Mouse (Mus musculus) limb, embryonic 12.5 days (tissue): Measurements from ENCODE around the gene Asf1a. TPM values are rescaled to one million over a fixed set of nuclear protein-coding genes. Genes with fewer than 3 reads are reported as not detected.
A peak's percentile ranks its signal among the peaks of the same experiment; 100 is the strongest.

Experiments
- ATAC-seq: fragments of 200-750 bp; cut with Nextera tagmentation; 2 replicates; pipeline ENCODE4 v1.8.0; 2017; ENCODE audit warnings: low read depth, moderate TSS enrichment; ENCODE audit not compliant: insufficient number of reproducible peaks, insufficient read depth, low FRiP score, low TSS enrichment
- H3K27ac ChIP-seq: fragments of 300-500 bp; sonication (generic); 2 replicates; pipeline ENCODE4 v1.5.1; 2016; ENCODE audit warnings: mild to moderate bottlenecking, moderate library complexity
- H3K27me3 ChIP-seq: fragments of 300-500 bp; sonication (generic); 2 replicates; pipeline ENCODE4 v1.6.1; 2016; ENCODE audit warnings: mild to moderate bottlenecking, moderate library complexity
- H3K36me3 ChIP-seq: fragments of 300-500 bp; sonication (generic); 2 replicates; pipeline ENCODE4 v1.6.1; 2016; ENCODE audit warnings: mild to moderate bottlenecking, moderate library complexity
- H3K4me1 ChIP-seq: fragments of 300-500 bp; sonication (generic); replicated peaks from 2 replicates; pipeline ENCODE4 v1.6.1; 2016
- H3K4me2 ChIP-seq: fragments of 300-500 bp; sonication (generic); 2 replicates; pipeline ENCODE4 v1.6.1; 2016; ENCODE audit warnings: mild to moderate bottlenecking, moderate library complexity
- H3K4me3 ChIP-seq: fragments of 300-500 bp; sonication (generic); replicated peaks from 2 replicates; pipeline ENCODE4 v1.5.1; 2016; ENCODE audit warnings: mild to moderate bottlenecking
- H3K9ac ChIP-seq: fragments of 300-500 bp; sonication (generic); replicated peaks from 2 replicates; pipeline ENCODE4 v1.6.1; 2016; ENCODE audit warnings: mild to moderate bottlenecking, moderate library complexity
- H3K9me3 ChIP-seq: fragments of 300-500 bp; sonication (generic); 2 replicates; pipeline ENCODE4 v1.6.1; 2016; ENCODE audit warnings: mild to moderate bottlenecking, moderate library complexity
- WGBS: fragments of 180-500 bp; shearing (Covaris S2); methylation state at CpG from one replicate; pipeline ENCODE4 v1.1.7; 2016; 5-methylcytosine and 5-hydroxymethylcytosine counted together
- polyA plus RNA-seq: library from polyadenylated mRNA; unstranded; fragments of >200 nt; fragmentation: Nextera tagmentation; extraction: Ambion mirVana; gene quantifications from 2 replicates; pipeline ENCODE4 v1.2.1, GENCODE M21; 2016

Asf1a gene
- 170 and 172 TPM in 2 replicates for polyA plus RNA-seq

DNA sequence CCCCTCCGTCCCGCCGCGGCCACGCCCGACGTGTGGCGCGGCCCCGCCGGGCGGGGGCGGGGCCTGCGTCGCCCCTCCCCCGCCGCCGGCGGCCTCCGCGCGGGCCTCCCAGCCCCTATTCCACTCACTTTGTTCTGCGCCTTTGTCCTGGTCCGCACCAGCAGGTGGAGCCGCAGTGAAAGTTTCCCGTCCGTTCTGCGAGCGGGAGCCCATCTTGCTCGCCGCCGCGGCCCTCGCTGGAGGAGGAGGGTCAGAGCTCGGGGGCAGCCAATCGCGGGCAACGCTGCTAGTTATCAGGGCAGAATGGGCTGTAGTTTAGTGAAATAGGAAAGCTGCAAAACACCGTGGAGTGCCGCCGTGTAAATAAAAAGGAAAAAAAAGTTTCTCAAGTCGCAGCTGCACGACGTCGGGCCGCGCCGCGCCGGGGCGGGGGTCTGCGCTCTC lies at the start of gene Asf1a:
Asf1a (plus strand) TSS at position 81 of the 444 bp plus-strand sequence.
- Histone ChIP-seq H3K9ac (peak within 1 kb of the TSS; percentile 99), H3K4me3 (peak within 1 kb of the TSS; percentile 98), H3K9me3 (no peaks in the 10 kb centered on the region), H3K4me1 (peaks cover 23% of the 10 kb centered on the region), H3K27ac (peak within 1 kb of the TSS; percentile 100), H3K27me3 (no peaks in the 10 kb centered on the region), H3K4me2 (peak within 1 kb of the TSS; percentile 67), H3K36me3 (peaks cover 9% of the 10 kb centered on the region; the same call in 1 of the 2 replicates)
- ATAC-seq = peak; percentile 98
- under 1% methylated on average over 52 of the region's 52 CpGs for WGBS

DNA sequence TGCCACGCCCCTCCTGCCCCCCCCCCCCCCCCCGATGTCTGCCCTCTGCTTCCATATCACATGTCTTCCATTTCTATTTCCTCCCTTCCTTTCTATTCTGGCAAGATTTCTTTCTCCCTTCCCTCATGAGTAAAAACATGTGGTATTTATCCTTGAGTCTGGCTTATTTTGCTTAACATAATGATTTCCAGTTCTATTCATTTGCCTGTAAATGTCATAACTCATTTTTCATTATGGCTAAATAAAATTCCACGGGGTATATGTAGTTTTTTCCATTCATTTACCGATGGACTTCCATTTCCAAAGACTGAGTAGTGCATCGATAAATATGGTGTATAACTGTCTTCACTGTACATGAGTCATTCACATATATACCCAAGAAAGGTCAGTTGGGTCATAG lies 34.6 kb upstream of the Asf1a start:
- no peak for ATAC-seq
- H3K27me3 ChIP-seq = no peaks in the 10 kb centered on the region
- no peak overlapping the region for H3K4me2 ChIP-seq
- no peaks in the 10 kb centered on the region for H3K4me1 ChIP-seq
- H3K9ac ChIP-seq = no peak overlapping the region
- H3K27ac ChIP-seq = no peak overlapping the region
- H3K4me3 ChIP-seq = no peak overlapping the region
- WGBS = 84% methylated on average over 5 of the region's 5 CpGs
- no peaks in the 10 kb centered on the region for H3K9me3 ChIP-seq
- peaks cover 3% of the 10 kb centered on the region; the same call in 1 of the 2 replicates for H3K36me3 ChIP-seq

DNA sequence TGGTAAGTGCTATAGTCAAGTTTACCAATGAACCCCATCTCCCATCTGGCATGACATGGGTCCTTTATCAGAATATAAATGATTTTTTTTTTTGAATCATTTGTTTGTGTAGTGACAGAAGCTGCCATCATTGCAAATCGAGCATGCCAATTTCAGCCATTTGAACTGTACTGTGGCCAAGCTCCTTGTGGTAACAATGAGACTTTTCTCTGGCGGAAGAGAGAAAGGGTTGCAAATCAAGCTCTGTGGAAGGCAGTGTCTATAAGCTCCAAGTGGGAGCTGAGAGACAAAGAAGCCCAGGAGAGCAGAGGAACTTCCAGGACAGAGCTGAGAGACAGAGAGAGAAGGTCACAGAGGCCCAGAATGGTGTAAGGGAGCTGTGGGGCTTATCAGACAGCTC lies 31.0 kb upstream of the Asf1a start:
- ATAC-seq = no peak

DNA sequence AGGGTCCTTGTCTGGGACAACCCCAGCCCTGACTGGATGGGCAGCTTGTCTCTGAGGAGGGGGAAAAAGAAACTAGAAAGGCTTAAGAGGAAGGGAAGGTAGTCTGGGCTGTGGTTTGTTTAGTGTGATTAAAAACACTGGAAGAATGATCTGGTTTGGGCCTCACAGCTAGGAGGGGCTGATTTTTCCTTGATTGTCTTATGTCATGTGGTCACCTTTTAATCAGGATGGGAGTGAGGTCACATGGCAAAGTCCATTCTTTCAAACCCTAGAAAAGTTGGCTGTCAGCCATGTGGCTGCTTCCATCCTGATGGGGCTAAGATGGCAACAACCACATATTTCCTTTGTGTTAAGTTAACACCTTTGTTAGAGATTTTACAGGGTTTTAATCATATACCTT lies 28.0 kb upstream of the Asf1a start:
- no peak for ATAC-seq
- H3K36me3 ChIP-seq = no peaks in the 10 kb centered on the region
- H3K27ac ChIP-seq = no peak overlapping the region
- no peaks in the 10 kb centered on the region for H3K9me3 ChIP-seq
- H3K4me3 ChIP-seq = no peak overlapping the region
- no peaks in the 10 kb centered on the region for H3K4me1 ChIP-seq
- no peaks in the 10 kb centered on the region for H3K27me3 ChIP-seq
- H3K4me2 ChIP-seq = no peak overlapping the region
- no peak overlapping the region for H3K9ac ChIP-seq

More for the DNA sequence above, 31.0 kb upstream of the Asf1a start:
- Histone ChIP-seq H3K27ac (no peak overlapping the region), H3K27me3 (no peaks in the 10 kb centered on the region), H3K36me3 (no peaks in the 10 kb centered on the region; the same call in 1 of the 2 replicates), H3K4me1 (no peaks in the 10 kb centered on the region), H3K4me3 (no peak overlapping the region), H3K9ac (no peak overlapping the region), H3K4me2 (no peak overlapping the region), H3K9me3 (no peaks in the 10 kb centered on the region)
- 87% methylated on average over 2 of the region's 2 CpGs for WGBS

DNA sequence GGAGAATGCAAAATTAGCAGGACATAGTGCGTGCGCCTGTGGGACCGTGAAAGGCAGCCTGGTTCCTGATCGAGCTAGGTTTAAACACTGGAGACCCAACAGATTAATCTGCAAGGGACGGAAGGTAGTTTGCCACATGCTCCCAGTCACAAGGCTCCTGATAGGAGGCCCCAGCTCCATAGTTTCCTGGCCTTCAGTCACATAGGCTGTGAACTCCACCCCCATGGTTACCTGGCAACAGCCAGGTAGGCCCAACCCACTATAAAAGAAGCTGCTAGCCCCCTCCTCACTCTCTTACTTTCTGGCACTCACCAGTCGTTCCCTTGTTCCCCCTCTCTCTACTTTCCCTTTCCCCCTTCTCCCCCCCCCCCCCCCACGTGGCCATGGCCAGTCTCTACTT lies 16.4 kb upstream of the Asf1a start:
- 39% methylated on average over 7 of the region's 7 CpGs for WGBS
- H3K36me3 ChIP-seq = no peaks in the 10 kb centered on the region
- H3K9ac ChIP-seq = no peak overlapping the region
- peak overlapping the region; percentile 42 for H3K4me3 ChIP-seq
- H3K4me2 ChIP-seq = peak overlapping the region; percentile 67
- no peaks in the 10 kb centered on the region for H3K27me3 ChIP-seq
- peaks cover 12% of the 10 kb centered on the region for H3K4me1 ChIP-seq
- H3K9me3 ChIP-seq = no peaks in the 10 kb centered on the region
- ATAC-seq = peak; percentile 50
- H3K27ac ChIP-seq = peak overlapping the region; percentile 62; the same call in 1 of the 2 replicates

DNA sequence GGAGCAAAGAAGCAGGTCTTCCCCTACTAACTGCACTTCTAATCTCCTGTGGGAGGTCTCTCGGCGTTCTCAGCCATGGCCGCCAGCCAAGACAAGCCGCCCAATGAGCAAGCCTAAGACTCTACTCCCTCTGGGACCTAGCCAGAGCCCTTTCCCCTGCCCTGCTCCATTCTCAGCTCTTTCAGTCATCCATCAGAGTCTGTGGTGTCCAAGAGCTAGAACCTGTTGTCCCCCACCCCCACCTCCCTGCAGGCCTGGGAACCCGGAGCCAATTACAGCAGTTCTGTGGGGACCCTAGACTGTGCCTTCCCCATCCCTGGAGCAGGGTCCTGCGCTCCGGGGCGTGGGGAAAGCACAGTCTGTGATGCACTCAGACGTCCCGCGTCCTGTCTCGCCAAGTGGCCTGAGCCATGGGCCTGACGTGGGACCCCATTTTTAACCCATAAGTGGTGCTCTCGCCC lies 15.9 kb upstream of the Asf1a start:
- Histone ChIP-seq H3K9ac (peak overlapping the region; percentile 57), H3K9me3 (no peaks in the 10 kb centered on the region), H3K27me3 (no peaks in the 10 kb centered on the region), H3K36me3 (no peaks in the 10 kb centered on the region), H3K4me2 (peak overlapping the region; percentile 67), H3K4me3 (peak overlapping the region; percentile 42), H3K27ac (peak overlapping the region; percentile 62; the same call in 1 of the 2 replicates), H3K4me1 (peaks cover 12% of the 10 kb centered on the region)
- peak; percentile 79 for ATAC-seq
- WGBS = 18% methylated on average over 14 of the region's 14 CpGs

DNA sequence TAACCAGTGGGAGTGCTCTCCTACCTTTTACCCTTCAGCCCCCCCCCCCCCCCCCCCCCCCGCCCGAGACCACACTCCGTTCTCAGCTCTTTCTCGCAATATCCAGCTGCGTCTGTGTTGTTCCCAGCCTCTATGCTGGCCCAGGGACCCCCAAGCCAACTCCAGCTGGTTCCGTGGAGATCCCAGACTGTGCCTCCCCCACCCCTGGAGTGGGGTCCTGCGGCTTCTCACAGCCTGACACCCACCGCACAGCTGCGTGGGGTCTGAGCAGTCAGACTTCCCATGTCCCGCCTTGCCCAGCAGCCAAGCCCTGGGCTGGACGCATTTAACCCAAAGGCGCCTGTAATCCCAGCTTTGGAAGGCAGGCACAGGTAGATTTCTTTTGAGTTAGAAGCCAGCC lies 15.5 kb upstream of the Asf1a start:
- no peak overlapping the region for H3K27ac ChIP-seq
- peak overlapping the region; percentile 42 for H3K4me3 ChIP-seq
- peak; percentile 61; the same call in 1 of the 2 replicates for ATAC-seq
- peaks cover 12% of the 10 kb centered on the region for H3K4me1 ChIP-seq
- 28% methylated on average over 9 of the region's 12 CpGs for WGBS
- H3K4me2 ChIP-seq = peak overlapping the region; percentile 67
- H3K9ac ChIP-seq = peak overlapping the region; percentile 57; the same call in 1 of the 2 replicates
- no peaks in the 10 kb centered on the region for H3K27me3 ChIP-seq
- no peaks in the 10 kb centered on the region for H3K36me3 ChIP-seq
- no peaks in the 10 kb centered on the region for H3K9me3 ChIP-seq

DNA sequence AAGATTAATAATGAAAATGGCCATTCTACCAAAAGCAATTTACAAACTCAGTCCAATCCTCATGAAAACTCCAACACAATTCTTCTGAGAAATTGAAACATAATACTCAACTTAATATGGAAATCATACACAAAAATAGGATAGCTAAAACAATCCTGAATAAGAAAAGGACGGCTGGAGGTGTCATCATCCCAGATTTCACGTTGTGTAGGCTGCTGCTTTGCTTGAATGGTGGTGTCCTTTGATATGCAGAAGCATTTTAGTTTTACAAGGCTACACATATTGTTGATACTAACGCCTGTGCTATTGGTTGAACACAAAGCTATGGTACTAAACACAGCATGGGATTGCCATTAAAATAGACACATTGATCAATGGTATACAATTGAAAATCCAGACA lies 10.8 kb upstream of the Asf1a start:
- Histone ChIP-seq H3K4me3 (no peak overlapping the region), H3K4me1 (peaks cover 5% of the 10 kb centered on the region), H3K36me3 (peaks cover 5% of the 10 kb centered on the region; the same call in 1 of the 2 replicates), H3K27ac (no peak overlapping the region), H3K4me2 (no peak overlapping the region), H3K27me3 (no peaks in the 10 kb centered on the region), H3K9ac (no peak overlapping the region), H3K9me3 (no peaks in the 10 kb centered on the region)
- WGBS = 82% methylated on average over 3 of the region's 3 CpGs
- no peak for ATAC-seq

DNA sequence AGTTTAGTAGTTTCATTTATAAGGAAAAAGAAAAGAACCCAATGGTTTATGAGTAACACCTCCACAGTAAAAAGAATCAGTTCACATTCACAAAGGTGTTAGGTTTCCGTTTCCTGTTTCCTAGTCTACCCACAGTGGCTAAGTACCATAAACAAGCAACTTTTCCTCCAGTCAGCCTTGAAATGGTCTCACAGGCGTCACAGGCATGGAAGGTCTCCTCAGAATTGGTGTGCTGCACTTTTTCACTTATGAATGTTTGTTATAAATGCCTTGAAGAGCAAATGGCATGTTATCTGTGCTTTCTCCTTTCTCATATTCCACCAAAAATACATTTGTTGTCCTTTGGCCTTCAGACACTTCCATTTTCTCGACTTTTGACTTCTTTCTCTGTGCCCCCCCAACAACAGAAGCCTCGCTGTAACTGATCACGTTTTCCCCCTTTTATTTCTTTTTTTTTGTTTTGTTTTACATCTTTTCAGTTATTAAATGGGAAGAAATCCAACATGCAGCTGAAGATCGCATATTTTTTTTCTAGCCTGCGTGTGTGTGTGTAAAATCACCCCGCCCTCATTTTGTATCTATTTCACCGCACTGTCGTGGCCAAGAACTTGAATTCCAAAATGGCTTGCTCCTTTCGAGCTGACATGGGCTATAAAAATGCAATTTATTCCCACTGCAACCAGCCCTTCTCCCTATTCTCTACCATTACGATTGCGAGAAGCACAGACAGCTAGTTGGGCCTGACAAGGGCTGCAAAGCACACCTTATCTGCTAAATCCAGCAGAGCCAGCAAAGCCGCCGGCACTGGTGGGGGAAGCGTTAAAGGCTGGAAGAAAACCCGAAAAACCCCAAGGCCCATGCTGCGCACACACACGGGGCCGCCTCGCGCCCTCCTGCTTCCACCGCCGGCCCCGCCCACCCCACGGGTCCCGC lies 547 bp upstream of the Asf1a start:
- H3K4me3 ChIP-seq = peak overlapping the region; percentile 98
- H3K9me3 ChIP-seq = no peaks in the 10 kb centered on the region
- peak overlapping the region; percentile 61 for H3K9ac ChIP-seq
- H3K27ac ChIP-seq = peak overlapping the region; percentile 96
- H3K4me2 ChIP-seq = peak overlapping the region; percentile 67
- peak; percentile 95 for ATAC-seq
- no peaks in the 10 kb centered on the region for H3K27me3 ChIP-seq
- peaks cover 23% of the 10 kb centered on the region for H3K4me1 ChIP-seq
- WGBS = 5% methylated on average over 27 of the region's 27 CpGs
- H3K36me3 ChIP-seq = peaks cover 6% of the 10 kb centered on the region; the same call in 1 of the 2 replicates

DNA sequence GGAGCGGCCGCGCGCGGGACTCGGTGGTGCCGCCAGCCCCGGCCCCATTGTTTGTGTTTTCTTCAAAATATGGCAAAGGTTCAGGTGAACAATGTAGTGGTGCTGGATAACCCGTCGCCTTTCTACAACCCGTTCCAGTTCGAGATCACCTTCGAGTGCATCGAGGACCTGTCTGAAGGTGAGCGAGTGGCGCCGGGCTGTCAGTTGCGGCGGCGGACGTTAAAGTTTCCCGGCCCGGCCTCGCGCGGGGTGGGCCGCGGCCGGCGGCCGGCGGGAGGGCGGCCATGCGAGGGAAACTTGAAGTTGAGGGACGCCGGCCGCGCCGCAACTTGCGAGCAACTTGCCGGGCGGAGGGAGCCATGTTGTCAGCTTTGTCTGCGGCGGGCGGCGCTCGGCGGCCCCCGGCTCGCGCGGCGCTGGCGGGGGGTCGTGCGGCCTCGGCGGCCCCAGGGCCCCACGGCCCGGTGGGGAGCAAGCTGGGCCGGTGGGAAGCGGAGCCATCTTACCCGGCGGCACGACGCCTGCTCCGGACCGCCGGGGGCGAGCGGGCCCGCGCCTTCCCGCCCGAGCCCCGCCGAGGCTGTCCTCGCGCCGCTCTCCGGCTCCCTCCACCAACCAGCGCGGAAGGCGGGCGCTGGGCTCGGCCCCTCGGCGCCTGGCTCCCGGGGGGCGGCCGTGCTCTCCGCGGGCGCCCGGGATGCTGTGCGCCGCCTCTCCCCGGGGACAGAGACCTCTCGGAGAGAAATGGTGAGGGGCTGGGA lies 744 bp downstream of the Asf1a start:
- H3K27ac ChIP-seq = peak overlapping the region; percentile 100
- H3K4me1 ChIP-seq = peaks cover 23% of the 10 kb centered on the region
- H3K9me3 ChIP-seq = no peaks in the 10 kb centered on the region
- no peaks in the 10 kb centered on the region for H3K27me3 ChIP-seq
- peak overlapping the region; percentile 98 for H3K4me3 ChIP-seq
- H3K4me2 ChIP-seq = peak overlapping the region; percentile 67
- H3K9ac ChIP-seq = peak overlapping the region; percentile 99
- peaks cover 14% of the 10 kb centered on the region; the same call in 1 of the 2 replicates for H3K36me3 ChIP-seq
- ATAC-seq = no peak; the same call in 1 of the 2 replicates
- under 1% methylated on average over 80 of the region's 99 CpGs for WGBS

DNA sequence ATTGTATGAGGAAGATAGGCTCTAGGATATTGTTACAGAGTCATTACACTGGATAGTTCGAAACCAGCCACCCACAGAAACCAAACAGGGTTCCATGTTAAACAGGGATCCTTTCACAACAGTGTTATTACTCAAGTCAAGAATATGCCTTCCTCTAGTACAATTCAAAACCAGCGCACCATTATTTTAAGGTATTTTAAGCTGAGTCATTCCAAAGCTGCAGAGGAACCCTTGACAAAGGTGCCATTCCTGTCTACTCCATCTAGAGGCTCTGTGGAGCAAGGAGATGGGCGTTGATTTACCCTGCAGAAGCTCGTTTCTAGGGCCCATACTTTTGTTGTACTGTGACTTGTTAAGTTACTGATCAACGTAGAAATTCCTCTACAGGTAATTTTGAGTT lies 2.3 kb downstream of the Asf1a start:
- peak overlapping the region; percentile 20 for H3K4me3 ChIP-seq
- WGBS = 55% methylated on average over 5 of the region's 5 CpGs
- no peak overlapping the region for H3K27ac ChIP-seq
- H3K9me3 ChIP-seq = no peaks in the 10 kb centered on the region
- H3K4me2 ChIP-seq = peak overlapping the region; percentile 67
- peaks cover 23% of the 10 kb centered on the region for H3K4me1 ChIP-seq
- H3K36me3 ChIP-seq = peaks cover 29% of the 10 kb centered on the region
- H3K9ac ChIP-seq = no peak overlapping the region
- no peaks in the 10 kb centered on the region for H3K27me3 ChIP-seq
- no peak for ATAC-seq
